Mouse (Mus musculus) CD8-positive naive resting alpha-beta T cell, adult 2 months (primary cell): ENCODE data around the gene Noc2l.

Source experiments
- DNase-seq, 2 experiments: peaks; one replicate each; pipeline ENCODE4 v3.0.0; 2022; ENCODE audit warnings: low read depth in 2 of 2, low spot score in 2 of 2

Noc2l gene

DNA sequence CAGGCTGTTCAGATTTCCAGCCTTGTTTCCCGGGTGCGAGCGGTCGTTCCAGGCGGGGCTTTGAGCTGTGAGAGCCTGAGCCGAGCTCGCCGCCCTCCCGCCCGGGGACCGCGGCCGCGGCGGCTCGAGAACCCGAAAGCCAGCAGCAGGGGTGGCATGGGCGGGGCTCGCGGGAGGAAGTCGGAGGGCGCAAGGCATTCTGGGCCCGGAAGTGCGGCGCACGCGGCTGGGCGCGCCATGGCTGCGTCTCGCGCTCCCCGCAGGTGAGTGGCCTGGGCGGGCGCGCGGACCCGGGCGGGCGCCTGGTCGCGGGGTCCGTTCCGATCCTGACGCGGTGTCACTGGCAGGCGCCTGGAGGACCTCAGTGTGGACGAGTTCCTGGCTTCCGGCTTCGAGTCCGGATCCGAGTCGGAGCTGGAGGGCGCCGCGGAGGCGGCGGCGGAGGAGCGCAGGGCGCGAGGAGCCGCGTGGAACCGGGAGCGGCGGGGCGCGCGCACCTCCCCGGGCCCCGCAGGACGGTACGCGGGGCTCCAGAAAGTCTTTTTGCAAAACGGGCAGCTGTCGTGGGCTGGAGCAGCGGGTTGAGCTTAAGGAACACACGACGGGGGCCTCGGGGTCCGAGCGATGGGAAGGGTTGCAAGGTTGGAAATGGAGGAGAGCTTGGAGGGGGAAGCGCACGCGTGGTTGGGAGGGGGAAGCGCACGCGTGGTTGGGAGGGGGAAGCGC, at the start of gene Noc2l:
Gene Noc2l, plus strand, starts transcription at position 203 of the 726 bp plus-strand sequence.
- peak; percentile 81 to 85 for DNase-seq

DNA sequence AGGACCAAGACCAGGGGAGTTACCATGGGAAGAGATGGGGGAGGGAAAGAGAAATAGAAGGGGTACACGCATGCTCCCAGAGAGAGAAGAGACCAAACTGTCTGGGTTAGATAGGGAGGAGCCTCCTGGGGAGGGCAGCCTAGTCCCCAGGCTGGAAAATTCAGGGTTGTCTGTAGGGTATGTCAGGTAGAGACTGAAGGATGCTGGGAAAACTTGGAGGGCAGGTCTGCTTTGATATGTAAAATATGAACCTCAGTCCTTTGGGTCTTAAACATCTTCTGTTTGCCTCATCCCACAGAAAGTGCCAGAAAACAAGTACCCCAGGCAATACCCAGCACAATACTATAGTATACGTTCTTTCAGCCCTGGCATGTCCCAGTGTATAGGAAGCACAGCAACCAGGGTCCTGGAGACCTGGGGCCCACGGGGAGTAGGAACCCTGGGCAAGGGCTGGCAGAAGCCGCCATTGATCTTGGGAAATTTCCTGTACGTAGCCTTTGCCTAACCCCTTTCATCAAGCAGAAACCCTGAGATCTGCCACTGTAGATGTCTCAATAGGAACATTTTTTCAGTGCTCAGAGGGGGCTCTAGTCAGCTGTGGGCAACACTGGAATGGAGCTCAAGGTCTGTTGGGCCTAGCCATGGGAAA, 47.5 kb upstream of the Noc2l start:
- no peak for DNase-seq

DNA sequence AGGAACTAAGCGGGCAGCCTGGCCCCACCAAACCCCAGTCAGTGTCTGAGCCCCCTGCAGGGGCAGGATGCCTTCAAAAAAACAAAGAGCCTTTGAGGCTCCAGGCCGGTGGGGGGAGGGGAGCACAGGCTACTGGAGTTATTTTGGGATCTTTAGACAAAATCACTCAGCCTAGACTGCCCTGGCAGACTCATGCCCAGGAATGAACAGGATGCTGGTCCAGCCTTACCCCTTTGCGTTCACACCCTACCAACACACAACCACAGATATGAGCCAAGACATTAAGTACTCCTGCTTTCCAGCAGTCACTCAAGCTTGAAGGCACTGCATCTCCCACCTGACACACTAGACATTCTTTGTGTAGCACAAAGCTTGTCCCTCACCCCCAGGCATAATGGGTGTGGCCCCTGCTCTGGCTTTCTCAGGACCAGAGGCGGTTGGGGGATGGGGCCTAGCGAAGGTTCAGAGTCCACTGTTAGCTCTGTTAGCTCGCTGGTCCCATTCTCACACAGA, 46.9 kb upstream of the Noc2l start:
- DNase-seq = no peak

GRCm38 (mm10) chr4:156192421-156193199, 43.2 kb upstream of the Noc2l start:
- DNase-seq = no peak

GRCm38 (mm10) chr4:156193200-156193590, 42.6 kb upstream of the Noc2l start:
- no peak for DNase-seq

DNA sequence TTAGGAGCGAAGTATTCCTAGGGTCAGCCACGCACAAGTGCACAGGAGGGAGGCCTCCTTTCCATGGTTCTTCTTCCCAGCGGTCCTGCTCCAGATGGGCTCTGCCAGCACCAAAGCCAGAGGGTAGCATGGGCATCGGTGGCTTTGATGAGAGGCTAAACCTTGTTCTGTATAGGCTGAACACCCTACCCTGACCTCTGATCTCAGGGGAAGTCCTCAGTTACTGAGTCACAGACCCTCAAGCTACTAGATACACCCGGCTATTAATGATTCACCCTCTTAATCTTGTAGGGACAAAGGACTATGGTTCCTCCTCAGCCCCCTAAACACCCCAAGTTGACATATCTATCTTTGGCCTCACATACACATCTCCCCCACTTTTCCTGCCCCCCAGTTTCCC, 41.9 kb upstream of the Noc2l start:
- DNase-seq = no peak

GRCm38 (mm10) chr4:156194346-156194745, 41.5 kb upstream of the Noc2l start:
- DNase-seq = no peak

DNA sequence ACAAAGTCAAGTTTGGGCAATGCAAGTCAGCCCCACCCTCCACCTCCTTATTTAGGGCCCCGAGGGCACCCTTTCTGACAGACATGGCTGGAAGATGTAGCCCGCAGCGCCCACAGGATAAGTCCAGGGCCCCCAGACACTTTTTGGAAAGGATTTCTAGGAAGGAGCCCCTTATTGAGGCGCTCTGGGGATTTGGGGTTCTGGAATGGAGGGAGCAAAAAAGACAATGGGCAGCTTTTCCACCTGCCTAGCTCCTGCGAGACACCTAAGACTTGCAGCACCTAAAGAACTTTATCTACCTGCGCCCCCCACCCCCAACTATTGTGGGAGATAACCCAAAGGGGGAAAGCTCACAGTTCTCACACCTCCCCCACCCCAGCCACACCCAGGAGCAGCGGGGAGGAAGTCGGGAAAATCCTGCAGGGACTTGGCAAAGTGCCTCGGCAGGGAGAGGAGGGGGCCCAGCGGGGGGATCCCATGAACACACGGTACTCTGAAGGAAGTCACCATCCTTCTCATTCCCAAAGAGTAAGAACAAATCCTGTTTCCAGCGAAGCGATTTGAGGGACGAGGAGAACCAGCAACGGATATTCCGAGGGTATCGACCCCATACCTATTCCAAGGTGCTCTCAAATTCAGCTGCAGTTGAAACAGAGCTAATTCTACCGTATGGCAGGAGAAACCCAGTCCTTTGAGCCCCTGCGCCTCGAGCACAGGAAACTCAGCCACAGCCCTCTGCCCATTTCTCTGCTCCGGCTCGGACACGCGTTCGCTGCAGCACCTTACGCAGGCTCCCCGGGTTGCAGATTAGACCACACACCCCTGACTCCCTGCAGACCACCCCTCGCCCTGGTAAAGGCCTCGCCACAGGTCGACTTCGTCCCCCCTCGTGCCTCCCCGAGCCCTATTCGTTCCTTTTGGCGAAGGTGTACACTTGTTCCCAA, 39.6 kb upstream of the Noc2l start:
- DNase-seq = peak in 1 of 2 experiments; percentile 18

DNA sequence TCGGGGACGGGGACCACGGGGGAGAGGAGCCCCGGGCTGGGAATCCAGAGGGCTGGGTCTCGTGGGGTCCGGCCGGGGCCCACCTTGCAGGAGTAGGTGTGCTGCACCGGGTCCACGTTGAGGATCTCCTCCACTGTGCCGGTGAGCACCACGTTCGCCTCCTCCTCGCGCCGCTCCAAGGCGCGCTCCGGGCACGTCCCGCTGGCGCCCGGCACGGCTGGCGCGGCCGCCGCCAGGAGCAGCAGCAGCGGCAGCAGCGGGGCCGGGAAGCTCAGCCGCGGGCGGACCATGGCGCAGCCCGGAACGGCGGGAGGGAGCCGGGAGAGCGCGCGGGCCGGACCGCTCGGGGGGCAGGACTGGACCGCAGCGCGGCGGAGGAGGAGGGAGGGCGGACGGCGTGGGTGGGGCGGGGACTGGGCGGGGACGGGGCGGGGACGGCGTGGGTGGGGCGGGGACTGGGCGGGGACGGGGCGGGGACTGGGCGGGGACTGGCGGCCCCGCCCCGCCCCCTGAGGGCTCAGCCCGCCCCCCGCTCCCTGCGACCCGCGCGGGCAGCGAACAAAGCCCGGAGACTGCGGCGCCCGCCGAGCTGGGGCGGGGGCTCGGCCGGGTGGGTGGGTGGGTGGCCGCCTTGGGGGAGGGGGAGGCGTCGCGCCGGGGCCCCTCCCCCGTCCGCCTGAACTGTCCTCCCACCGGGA, 38.5 kb upstream of the Noc2l start, which contains the start of gene Agrn:
Gene Agrn, minus strand, starts transcription at position 358 of the 698 bp plus-strand sequence.
- peak; percentile 37 to 38 for DNase-seq

- peak; percentile 25 to 30 for DNase-seq
Measured at GRCm38 (mm10) chr4:156197829-156198205, 38.0 kb upstream of the Noc2l start.

GRCm38 (mm10) chr4:156200623-156201475, 35.0 kb upstream of the Noc2l start, which contains the start of gene Isg15:
TSS of gene Isg15 (minus strand) at chr4:156200818.
- peak; percentile 24 to 49 for DNase-seq

DNA sequence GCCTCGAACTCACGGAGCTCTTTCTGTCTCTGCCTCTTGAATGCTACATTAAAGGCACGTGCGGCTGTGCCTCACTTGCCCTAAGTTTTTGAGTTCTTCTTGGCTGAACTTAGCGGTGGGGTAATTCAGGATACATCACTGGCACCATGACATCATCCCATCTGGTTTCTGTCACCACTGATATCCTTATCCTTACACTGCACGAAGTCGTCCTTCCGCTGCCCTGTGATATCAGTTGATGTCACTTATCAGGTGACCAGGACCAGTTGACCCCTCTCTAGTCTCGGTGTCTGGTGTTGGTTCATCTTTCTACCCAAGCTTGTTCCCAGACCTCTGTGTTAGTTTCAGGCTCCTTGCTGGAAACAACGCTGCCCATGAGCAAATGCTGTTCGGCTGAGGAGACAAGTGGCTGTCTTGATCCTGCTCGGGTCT, 33.3 kb upstream of the Noc2l start:
- DNase-seq = no peak

DNA sequence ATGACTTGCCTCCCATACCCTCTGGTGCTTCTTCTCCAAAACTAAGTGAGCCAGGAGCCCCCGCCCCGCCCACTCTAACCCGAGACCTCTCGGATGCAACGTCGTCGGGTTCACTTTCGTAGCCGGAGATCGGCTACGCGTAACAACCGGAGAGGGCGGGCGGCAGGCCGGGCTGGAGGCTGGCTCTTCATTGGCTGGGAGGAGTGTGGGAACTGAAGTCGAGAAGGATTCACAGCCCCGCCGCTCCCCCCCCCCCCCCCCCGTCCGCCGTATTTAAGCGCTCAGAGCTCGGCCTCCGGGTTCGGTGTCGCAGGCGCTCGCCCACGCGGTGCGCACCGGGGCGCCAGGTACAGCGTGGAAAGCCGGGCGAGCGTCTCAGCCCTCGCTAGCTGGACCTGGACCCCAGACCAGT, 32.8 kb upstream of the Noc2l start, which contains the start of gene AW011738:
Gene AW011738, plus strand, starts transcription at position 304 of the 412 bp plus-strand sequence.
- peak; percentile 26 to 36 for DNase-seq

DNA sequence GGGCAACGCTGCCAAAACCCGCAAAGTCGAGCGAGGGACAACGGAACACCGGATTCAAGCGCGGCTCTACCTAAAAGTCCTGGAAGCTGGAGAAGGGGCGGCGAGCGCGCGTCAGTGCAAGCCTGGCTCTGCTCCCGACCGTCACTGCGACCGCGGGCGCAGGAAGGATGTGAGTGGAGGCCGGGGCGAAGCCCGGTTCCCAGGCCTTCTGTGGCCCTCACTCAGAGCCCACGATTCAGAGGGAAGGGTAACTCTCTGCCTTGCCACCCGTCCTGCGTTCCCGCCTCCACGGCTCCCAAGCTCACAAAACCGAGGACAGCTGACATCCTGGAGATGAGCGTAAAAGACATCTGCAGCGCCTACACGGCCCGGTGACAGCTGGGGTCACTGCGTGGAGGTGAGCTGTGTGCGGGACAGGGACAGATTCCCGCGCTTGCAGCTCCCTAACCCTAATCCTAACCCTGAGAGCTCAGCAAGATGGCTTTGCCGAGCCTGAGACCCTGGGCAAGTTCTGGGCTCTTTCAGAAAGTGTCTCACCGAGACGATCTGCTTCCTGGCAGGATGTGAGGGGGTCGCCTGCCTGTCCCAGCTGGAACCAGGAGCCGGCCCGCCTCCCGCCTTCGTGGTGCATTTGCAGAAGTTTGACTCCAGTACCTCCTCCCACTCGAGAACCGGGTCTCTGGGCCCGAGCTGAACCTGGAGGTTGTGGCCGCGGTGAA, 32.2 kb upstream of the Noc2l start:
- DNase-seq = peak in 1 of 2 experiments; percentile 21

GRCm38 (mm10) chr4:156208872-156209271, 26.9 kb upstream of the Noc2l start:
- DNase-seq = no peak

DNA sequence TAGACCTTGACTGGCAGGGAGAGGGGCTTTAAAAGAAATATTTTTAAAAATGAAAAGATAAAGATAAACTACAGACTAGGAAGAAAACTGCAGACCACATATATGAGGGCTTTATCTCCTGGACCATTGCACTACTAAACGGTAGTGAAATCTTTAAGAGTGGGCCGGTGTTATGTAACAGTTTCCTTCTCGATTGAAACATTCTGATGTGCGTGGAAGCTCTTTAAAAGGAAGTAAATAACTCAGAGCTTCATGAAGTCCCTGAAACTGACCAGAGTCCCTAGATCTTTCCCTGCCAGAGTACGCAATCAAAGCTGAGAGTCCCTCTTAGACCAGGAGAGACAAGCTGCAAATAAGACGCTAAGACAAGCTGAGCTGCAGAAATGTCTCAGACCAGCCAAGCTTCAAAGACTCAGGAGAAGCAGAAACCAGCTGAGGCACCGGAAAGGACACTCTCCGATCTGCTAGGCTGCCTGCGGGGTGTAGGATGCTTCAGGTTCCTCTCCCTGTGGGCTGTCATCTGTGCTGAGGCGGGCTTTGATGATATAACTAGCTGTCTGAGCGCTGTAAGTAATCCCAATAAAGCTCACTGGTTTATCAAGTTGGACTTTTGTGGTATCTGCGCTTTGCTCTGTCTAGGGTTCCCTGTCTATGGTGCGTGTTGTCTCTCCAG, 25.7 kb upstream of the Noc2l start:
- DNase-seq = no peak

DNA sequence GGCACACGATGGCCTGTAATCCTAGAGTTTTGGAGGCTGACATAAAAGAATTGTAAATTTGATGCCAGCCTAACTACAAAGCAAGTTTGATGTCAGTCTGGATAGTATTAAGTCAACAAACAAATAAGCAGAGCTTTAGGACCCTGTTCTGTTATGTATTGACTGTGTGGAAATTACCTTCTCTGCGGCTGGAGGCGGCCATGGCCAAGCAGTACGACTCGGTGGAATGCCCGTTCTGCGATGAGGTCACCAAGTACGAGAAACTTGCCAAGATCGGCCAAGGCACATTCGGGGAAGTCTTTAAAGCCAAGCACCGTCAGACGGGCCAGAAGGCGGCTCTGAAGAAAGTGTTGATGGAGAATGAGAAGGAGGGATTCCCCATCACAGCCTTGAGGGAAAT, 22.7 kb upstream of the Noc2l start:
- no peak for DNase-seq

GRCm38 (mm10) chr4:156215649-156216048, 20.2 kb upstream of the Noc2l start, which contains the start of gene Perm1:
TSS of gene Perm1 (plus strand) at chr4:156215868.
- no peak for DNase-seq
